Mouse (Mus musculus) liver (tissue): ENCODE results near the gene Htra2.
A peak's percentile ranks its signal among the peaks of the same experiment; 100 is the strongest.

Experiments
- DNase-seq: peaks from one replicate; pipeline ENCODE4 v3.0.0-alpha.2; 2020; ENCODE audit warnings: mixed read lengths

Gene Htra2

GRCm38 (mm10) chr6:83069488-83070246, 14.6 kb upstream of the Htra2 start:
- DNase-seq = no peak

- no peak for DNase-seq
Measured at GRCm38 (mm10) chr6:83068706-83069487, 13.8 kb upstream of the Htra2 start.

- no peak for DNase-seq
Measured at GRCm38 (mm10) chr6:83068221-83068620, 13.1 kb upstream of the Htra2 start.

- DNase-seq = no peak
Measured at GRCm38 (mm10) chr6:83066441-83066840, 11.4 kb upstream of the Htra2 start.

- DNase-seq = no peak
Measured at GRCm38 (mm10) chr6:83065995-83066394, 10.9 kb upstream of the Htra2 start.

- no peak for DNase-seq
Measured at GRCm38 (mm10) chr6:83058725-83059124, 3.7 kb upstream of the Htra2 start.

GRCm38 (mm10) chr6:83057790-83058189, 2.7 kb upstream of the Htra2 start, which contains the start of gene Dqx1:
TSS of gene Dqx1 (plus strand) at chr6:83057844.
- peak; percentile 66 for DNase-seq

- DNase-seq = peak; percentile 98
Measured at GRCm38 (mm10) chr6:83054074-83054851, 810 bp downstream of the Htra2 start, which contains the start of gene Aup1. TSS of gene Aup1 (plus strand) at chr6:83054521.

GRCm38 (mm10) chr6:83053136-83053960, 1.7 kb downstream of the Htra2 start:
- peak; percentile 70 for DNase-seq

- DNase-seq = no peak
Measured at GRCm38 (mm10) chr6:83049367-83049766, 5.7 kb downstream of the Htra2 start.

GRCm38 (mm10) chr6:83044742-83045141, 10.3 kb downstream of the Htra2 start:
- DNase-seq = no peak

GRCm38 (mm10) chr6:83043993-83044392, 11.1 kb downstream of the Htra2 start:
- no peak for DNase-seq

GRCm38 (mm10) chr6:83043561-83043960, 11.5 kb downstream of the Htra2 start:
- no peak for DNase-seq

- DNase-seq = no peak
Measured at GRCm38 (mm10) chr6:83040601-83041000, 14.5 kb downstream of the Htra2 start.

- DNase-seq = peak; percentile 95
Measured at GRCm38 (mm10) chr6:83038496-83039012, 16.5 kb downstream of the Htra2 start.

GRCm38 (mm10) chr6:83037188-83037587, 17.9 kb downstream of the Htra2 start:
- DNase-seq = no peak

GRCm38 (mm10) chr6:83034463-83035055, 20.5 kb downstream of the Htra2 start:
- DNase-seq = no peak

GRCm38 (mm10) chr6:83033249-83034185, 21.6 kb downstream of the Htra2 start, which contains the start of the genes Dok1 and Loxl3:
TSS of gene Dok1 (minus strand) at chr6:83033471.
TSS of gene Loxl3 (plus strand) at chr6:83034173.
- peak; percentile 90 for DNase-seq

GRCm38 (mm10) chr6:83032769-83033191, 22.3 kb downstream of the Htra2 start:
- DNase-seq = peak; percentile 77
